In the genomic region with DNA sequence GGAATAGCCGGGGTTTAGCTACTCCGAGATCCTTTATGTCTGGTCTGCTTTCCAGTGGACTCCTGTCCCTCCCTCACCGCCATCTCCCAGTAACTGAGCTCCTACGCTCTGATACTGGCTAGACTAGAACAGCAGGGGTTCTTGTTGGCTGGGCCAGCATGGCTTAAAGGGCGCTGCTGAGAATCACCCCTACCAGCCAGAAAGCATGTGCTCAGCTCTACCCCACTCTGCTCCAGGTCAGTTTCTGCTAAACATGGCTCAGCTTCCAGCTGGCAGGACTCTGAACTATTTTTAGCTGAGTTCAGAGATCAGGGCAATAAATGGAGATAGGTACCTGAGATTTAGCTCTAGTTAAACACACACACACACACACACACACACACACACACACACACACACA, we compare ENCODE assay signal across 10 mouse cellular contexts. TPM values are rescaled to one million over a fixed set of nuclear protein-coding genes. Genes with fewer than 3 reads are reported as not detected.
DNase-seq lines count a peak whose midpoint lies in the region; ATAC-seq lines count a peak whose summit lies in the region.
"Had no signal": no experiment of that assay in that cellular context is flagged by ENCODE, and none has a peak within 500 bp of the region (broad histone marks: within the 10 kb centered on the region; RNA-seq: fewer than 3 reads in every experiment).

No protein-coding gene starts in this region.

- H3K36me3 ChIP-seq in heart, embryonic 13.5 days, result no peaks in the 10 kb centered on the region
- no peaks in the 10 kb centered on the region for H3K36me3 ChIP-seq in forebrain, embryonic 13.5 days (ENCODE audit: poor library complexity, severe bottlenecking)

- H3K9ac ChIP-seq in heart, embryonic 13.5 days, result 0 out of 2 replicates have a peak overlapping the region, but pooled peaks have one; percentile 34
- no peak overlapping the region for H3K9ac ChIP-seq in forebrain, embryonic 13.5 days

- no peaks in the 10 kb centered on the region for H3K9me3 ChIP-seq in heart, embryonic 13.5 days
- no peaks in the 10 kb centered on the region for H3K9me3 ChIP-seq in forebrain, embryonic 13.5 days (replicated peaks)

- H3K4me1 ChIP-seq in heart, embryonic 13.5 days, result peaks cover 11% of the 10 kb centered on the region
- 0 out of 2 replicates have a peak, but pooled peaks cover 6% of the 10 kb centered on the region for H3K4me1 ChIP-seq in forebrain, embryonic 13.5 days

- 35% methylated on average over 5 of the region's 5 CpGs for WGBS in heart, embryonic 13.5 days
- WGBS in forebrain, embryonic 13.5 days, result 37% methylated on average over 5 of the region's 5 CpGs

- peak overlapping the region; percentile 24; the same call in 1 of the 2 replicates for H3K4me2 ChIP-seq in heart, embryonic 13.5 days
- no peak overlapping the region for H3K4me2 ChIP-seq in forebrain, embryonic 13.5 days

- H3K27ac ChIP-seq in heart, embryonic 13.5 days (replicated peaks), result peak overlapping the region; percentile 65
- H3K27ac ChIP-seq in forebrain, embryonic 13.5 days, result no peak overlapping the region

- H3K27me3 ChIP-seq in heart, embryonic 13.5 days (replicated peaks), result no peaks in the 10 kb centered on the region
- no peaks in the 10 kb centered on the region for H3K27me3 ChIP-seq in forebrain, embryonic 13.5 days

- DNase-seq in kidney, adult 18-20 months, result peak; percentile 38
- DNase-seq in kidney, postnatal 4 days, result no peak
- DNase-seq in cerebellum, postnatal 14 days, result peak; percentile 60 to 81
- DNase-seq in kidney, postnatal 36 days, result peak; percentile 57 to 77
- no peak for DNase-seq in lung, postnatal 10 days
- DNase-seq in spleen, postnatal 4 days (ENCODE audit: low spot score in 2 of 2), result no peak
- DNase-seq: right cerebral cortex, postnatal 25 days; thymus, postnatal 14 days had no signal

- ATAC-seq in heart, embryonic 13.5 days (ENCODE audit: extremely low read depth, insufficient number of reproducible peaks, low FRiP score, low TSS enrichment), result 0 out of 2 replicates have a peak, but pooled peaks have one; percentile 42
- ATAC-seq in forebrain, embryonic 13.5 days, result no peak

- H3K4me3 ChIP-seq in heart, embryonic 13.5 days, result no peak overlapping the region
- H3K4me3 ChIP-seq in forebrain, embryonic 13.5 days, result no peak overlapping the region

RNA-seq across cellular contexts. Expression of gene Ppp1cb, which starts 12.2 kb away (rescaled TPM):
- polyA plus RNA-seq in heart, embryonic 13.5 days (2015; fragmentation: Nextera tagmentation; extraction: Ambion mirVana), result 217 and 231 TPM in 2 replicates
- 213 and 246 TPM in 2 replicates for polyA plus RNA-seq in forebrain, embryonic 13.5 days (2015; fragmentation: Nextera tagmentation; extraction: Ambion mirVana)

Comparison
In these comparisons a context has a peak if more than half of its experiments do, and no peak if none do; other contexts are left out.
1. DNase-seq: peak in kidney, adult 18-20 months (single experiment), cerebellum, postnatal 14 days (2 of 2) and kidney, postnatal 36 days (2 of 2); none in kidney, postnatal 4 days (0 of 2), lung, postnatal 10 days (single experiment) and spleen, postnatal 4 days (0 of 2).